Mouse (Mus musculus): Measurements from ENCODE around the gene Mboat2.

The Mboat2 gene

DNA sequence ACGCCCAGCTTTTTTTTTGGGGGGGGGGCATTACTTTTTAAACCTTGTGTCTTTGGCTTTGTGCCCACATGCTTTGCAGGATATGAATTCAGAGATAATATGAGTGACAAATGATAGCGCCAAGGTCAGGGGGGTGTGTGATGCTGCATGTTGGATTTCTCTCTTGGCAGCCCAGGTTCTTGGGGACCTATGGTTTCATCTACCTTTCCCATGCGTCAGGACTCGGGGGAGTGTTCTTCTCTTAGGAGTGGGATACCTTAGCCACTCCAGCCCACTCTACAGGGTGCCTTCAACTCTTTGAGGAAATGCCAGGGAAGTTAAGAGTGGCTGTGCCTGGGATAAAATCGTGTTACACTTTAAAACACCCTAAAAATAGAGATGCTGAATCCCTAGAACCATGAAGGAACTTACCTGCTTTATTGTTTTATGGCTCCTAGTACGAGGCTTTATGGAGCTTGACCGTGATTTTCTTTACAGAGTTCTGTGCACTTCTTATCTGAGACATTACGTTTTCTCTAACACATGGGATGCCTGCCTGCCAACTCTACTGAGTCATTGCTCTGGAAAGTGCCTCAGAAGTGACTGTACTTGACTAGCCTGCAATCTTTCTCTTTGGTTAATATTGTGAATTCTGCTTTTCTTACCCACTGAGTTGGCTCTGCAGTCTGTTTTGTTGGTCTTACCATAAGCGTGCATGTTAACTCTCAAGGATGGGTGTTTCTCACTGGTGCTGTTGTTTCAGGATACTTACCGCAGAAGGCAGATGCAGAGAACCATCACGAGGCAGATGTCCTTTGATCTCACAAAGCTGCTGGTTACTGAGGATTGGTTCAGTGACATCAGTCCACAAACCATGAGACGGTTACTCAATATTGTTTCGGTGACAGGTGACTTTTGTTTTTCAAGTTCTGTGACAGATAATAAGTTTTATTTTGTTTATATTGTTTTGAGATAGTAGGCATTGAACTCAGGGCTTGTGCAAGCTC lies 182.2 kb downstream of the Mboat2 start:
- DNase-seq: no peak
